Mouse (Mus musculus): ENCODE measurements around the gene D5Ertd579e.

DNA sequence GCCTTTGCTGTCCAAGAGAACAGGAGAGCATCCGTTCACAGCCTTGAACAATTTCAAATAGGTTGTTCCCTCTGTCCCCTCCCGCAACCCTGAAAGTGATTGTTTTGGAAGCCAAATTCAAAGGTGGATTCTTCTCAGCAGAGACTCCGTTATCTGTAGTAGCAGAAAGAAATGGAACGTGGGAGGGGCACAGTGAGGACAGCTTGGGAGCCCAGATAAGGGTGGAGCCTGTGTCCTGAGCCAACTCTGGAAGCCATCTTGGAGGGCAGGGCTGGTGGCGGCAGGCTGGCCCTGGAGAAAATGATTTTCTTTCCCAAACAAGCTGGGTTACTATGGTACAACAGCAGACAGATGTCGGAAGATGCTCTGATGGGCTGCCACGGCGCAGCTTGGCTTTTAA, 40.2 kb upstream of the D5Ertd579e start:
- TF ChIP-seq CTCF (conservative IDR thresholded peaks at IDR 0.05; ENCODE audit: low read length), result no peak
- TF ChIP-seq NANOG (IDR thresholded peaks at IDR 0.05; ENCODE audit: borderline replicate concordance, low read length), result no peak
- no peak for TF ChIP-seq POU5F1 (IDR thresholded peaks at IDR 0.05; ENCODE audit: borderline replicate concordance, low read length)

All from E14TG2a.4 (cell line).